Mouse (Mus musculus): Measurements from ENCODE around the gene Rapgef4. TPM values are rescaled to one million over a fixed set of nuclear protein-coding genes. Genes with fewer than 3 reads are reported as not detected.
A peak's percentile ranks its signal among the peaks of the same experiment; 100 is the strongest.

The Rapgef4 gene
- polyA plus RNA-seq, 1 experiment from 2014 or later, result 3.6 TPM

DNA sequence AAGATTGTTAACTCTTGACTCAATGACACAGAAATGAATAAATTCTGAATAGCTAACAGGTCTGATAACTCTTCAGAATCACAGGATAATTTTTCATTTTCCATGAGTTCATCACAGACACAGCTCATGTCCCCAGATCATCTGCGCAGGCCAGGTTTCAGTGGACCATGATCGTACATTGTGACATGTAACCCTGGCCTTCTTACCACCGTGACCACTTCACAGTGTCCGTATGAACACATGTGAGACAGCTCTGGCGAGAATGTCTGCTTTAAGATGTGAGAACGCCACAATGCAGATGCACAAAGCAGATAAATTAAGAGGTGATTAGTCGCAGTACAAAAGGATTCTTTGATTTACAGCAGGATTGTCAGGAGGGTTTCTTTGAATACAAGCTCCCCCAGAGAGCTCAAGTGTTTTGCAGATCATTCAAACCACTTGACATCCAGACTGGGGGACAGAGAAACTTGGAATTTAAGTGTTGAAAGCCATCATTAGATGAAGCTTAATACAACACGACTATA lies 58.5 kb downstream of the Rapgef4 start:
- Histone ChIP-seq H3K9me3 (ENCODE audit: control insufficient read depth, low read length) (no peaks in the 10 kb centered on the region), H3K4me3 (ENCODE audit: low read depth, low read length) (no peak overlapping the region), H3K4me2 (ENCODE audit: low read length) (no peak overlapping the region), H3K27ac (ENCODE audit: low read depth) (no peak overlapping the region), H3K27me3 (replicated peaks; ENCODE audit: control insufficient read depth, insufficient read depth, low read length) (no peaks in the 10 kb centered on the region), H3K4me1 (replicated peaks; ENCODE audit: control insufficient read depth, insufficient read depth, low read length) (peaks cover 11% of the 10 kb centered on the region), H3K9ac (ENCODE audit: low read length) (no peak overlapping the region), H3K36me3 (ENCODE audit: control insufficient read depth, insufficient read depth, low read length) (no peaks in the 10 kb centered on the region)
- ATAC-seq (replicated peaks; ENCODE audit: low FRiP score, low TSS enrichment, low read depth), result no peak
- 72% methylated on average over 8 of the region's 8 CpGs for WGBS
- DNase-seq (ENCODE audit: low spot score), result no peak

DNA sequence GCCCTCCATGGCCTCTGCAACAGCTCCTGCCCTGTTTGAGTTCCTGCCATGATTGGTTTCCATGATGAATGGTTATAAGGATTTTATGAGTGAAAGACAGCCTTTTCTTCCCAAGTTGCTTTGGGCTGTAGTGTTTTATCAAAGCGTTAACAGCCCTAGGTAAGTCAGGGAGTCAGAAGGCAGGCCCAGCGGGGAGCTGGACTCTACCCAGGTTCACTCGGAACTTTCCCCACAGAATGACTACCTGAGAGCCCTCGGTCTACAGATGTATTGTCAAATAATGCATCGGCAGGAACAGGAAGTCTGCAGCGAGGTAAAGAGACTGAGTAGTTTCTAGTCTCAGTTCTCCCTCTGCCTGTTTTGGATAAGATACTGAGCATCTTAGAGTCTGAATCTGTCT lies 60.0 kb downstream of the Rapgef4 start:
- H3K4me2 ChIP-seq (ENCODE audit: low read length), result no peak overlapping the region
- ATAC-seq (replicated peaks; ENCODE audit: low FRiP score, low TSS enrichment, low read depth), result no peak
- no peaks in the 10 kb centered on the region for H3K9me3 ChIP-seq (ENCODE audit: control insufficient read depth, low read length)
- WGBS, result 87% methylated on average over 6 of the region's 6 CpGs
- no peak for DNase-seq (ENCODE audit: low spot score)
- no peaks in the 10 kb centered on the region for H3K27me3 ChIP-seq (replicated peaks; ENCODE audit: control insufficient read depth, insufficient read depth, low read length)
- H3K4me3 ChIP-seq (ENCODE audit: low read depth, low read length), result no peak overlapping the region
- no peaks in the 10 kb centered on the region for H3K36me3 ChIP-seq (ENCODE audit: control insufficient read depth, insufficient read depth, low read length)
- H3K9ac ChIP-seq (ENCODE audit: low read length), result no peak overlapping the region
- H3K27ac ChIP-seq (ENCODE audit: low read depth), result no peak overlapping the region
- H3K4me1 ChIP-seq (replicated peaks; ENCODE audit: control insufficient read depth, insufficient read depth, low read length), result peaks cover 13% of the 10 kb centered on the region

DNA sequence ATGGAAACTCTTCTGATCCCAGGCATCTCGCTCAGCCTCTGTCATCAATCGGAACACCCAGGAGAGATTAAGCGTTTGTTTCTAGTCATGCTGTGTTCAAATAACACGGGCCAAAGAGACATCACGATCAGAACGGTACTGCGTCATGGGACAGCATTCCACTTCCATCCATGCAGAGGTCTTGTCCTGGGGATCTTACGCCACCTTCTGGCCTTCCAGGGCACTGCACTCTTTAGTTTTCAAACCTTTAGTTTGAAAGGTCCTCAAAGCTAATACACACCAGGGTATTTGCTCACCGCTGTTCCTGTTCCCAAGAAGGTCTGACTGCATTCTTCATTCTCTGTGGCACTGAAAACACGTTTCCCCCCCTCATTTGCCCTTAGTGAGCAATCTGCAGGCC lies 61.1 kb downstream of the Rapgef4 start:
- Histone ChIP-seq H3K36me3 (ENCODE audit: control insufficient read depth, insufficient read depth, low read length) (no peaks in the 10 kb centered on the region), H3K4me3 (ENCODE audit: low read depth, low read length) (no peak overlapping the region), H3K9ac (ENCODE audit: low read length) (no peak overlapping the region), H3K4me1 (replicated peaks; ENCODE audit: control insufficient read depth, insufficient read depth, low read length) (peaks cover 13% of the 10 kb centered on the region), H3K27me3 (replicated peaks; ENCODE audit: control insufficient read depth, insufficient read depth, low read length) (no peaks in the 10 kb centered on the region), H3K27ac (ENCODE audit: low read depth) (no peak overlapping the region), H3K9me3 (ENCODE audit: control insufficient read depth, low read length) (no peaks in the 10 kb centered on the region), H3K4me2 (ENCODE audit: low read length) (no peak overlapping the region)
- ATAC-seq (replicated peaks; ENCODE audit: low FRiP score, low TSS enrichment, low read depth) (no peak), DNase-seq (ENCODE audit: low spot score) (no peak)
- 90% methylated on average over 10 of the region's 10 CpGs for WGBS

DNA sequence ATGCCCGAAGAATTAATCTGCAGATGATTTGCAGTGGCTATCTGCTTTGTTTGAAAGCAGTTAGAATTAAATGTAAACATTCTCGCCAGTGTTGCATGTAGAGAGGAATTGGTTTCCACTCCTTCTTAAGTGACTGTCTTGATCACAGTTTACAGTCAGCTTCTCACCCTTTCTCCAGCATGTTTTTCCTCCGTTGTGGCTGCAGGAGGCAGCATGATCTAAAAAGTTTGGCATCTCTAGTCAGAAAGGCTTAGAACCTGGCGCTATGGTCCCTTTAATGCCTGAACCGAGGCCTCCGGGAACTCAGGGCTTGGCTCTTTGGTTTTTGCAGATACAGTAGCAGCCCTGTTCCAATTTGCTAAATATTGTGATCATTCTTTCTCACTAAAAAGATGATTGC lies 63.2 kb downstream of the Rapgef4 start:
- Histone ChIP-seq H3K27me3 (replicated peaks; ENCODE audit: control insufficient read depth, insufficient read depth, low read length) (no peaks in the 10 kb centered on the region), H3K4me2 (ENCODE audit: low read length) (no peak overlapping the region), H3K27ac (ENCODE audit: low read depth) (no peak overlapping the region), H3K4me3 (ENCODE audit: low read depth, low read length) (no peak overlapping the region), H3K4me1 (replicated peaks; ENCODE audit: control insufficient read depth, insufficient read depth, low read length) (peaks cover 6% of the 10 kb centered on the region), H3K9ac (ENCODE audit: low read length) (no peak overlapping the region), H3K9me3 (ENCODE audit: control insufficient read depth, low read length) (no peaks in the 10 kb centered on the region), H3K36me3 (ENCODE audit: control insufficient read depth, insufficient read depth, low read length) (no peaks in the 10 kb centered on the region)
- 23% methylated on average over 6 of the region's 6 CpGs for whole genome bisulfite sequencing
- DNase-seq (ENCODE audit: low spot score) (peak; percentile 50), ATAC-seq (replicated peaks; ENCODE audit: low FRiP score, low TSS enrichment, low read depth) (no peak)

DNA sequence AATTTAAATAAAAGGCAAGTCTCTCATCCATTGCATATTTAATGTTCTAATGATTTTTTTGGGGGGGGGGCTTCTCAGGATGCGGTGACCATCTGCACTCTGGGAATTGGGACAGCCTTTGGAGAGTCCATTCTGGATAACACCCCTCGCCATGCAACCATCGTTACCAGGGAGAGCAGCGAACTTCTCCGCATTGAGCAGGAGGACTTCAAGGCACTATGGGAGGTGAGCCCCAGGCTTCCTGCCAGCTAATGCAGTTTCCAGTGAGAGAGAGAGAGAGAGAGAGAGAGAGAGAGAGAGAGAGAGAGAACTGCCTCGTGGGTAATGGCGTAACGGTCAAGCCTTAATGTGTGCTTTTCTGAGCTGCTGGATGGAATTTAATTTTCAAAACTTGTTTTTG lies 64.0 kb downstream of the Rapgef4 start:
- no peak for ATAC-seq (replicated peaks; ENCODE audit: low FRiP score, low TSS enrichment, low read depth)
- 93% methylated on average over 8 of the region's 8 CpGs for WGBS

DNA sequence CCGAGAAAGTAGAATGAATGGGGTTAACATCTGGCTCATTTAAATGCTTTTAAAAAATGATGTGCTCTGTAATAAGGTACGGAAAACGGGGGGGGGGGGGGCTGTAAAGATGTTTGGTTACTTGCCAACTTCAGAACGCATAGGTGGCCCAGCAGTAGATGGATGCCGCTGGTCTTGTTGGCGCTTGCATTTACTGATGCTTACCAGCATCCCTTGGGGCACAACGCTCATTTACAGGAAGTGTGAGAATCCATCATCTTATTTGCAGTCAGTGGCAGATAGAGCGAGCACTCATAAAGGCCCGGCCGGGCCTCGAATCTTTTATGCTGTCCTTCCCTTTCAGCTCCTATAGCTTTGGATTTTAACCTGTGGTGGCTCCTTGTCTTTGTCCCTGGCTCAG lies 64.6 kb downstream of the Rapgef4 start:
- no peak overlapping the region for H3K4me2 ChIP-seq (ENCODE audit: low read length)
- no peak overlapping the region for H3K9ac ChIP-seq (ENCODE audit: low read length)
- no peaks in the 10 kb centered on the region for H3K9me3 ChIP-seq (ENCODE audit: control insufficient read depth, low read length)
- no peaks in the 10 kb centered on the region for H3K36me3 ChIP-seq (ENCODE audit: control insufficient read depth, insufficient read depth, low read length)
- H3K4me1 ChIP-seq (replicated peaks; ENCODE audit: control insufficient read depth, insufficient read depth, low read length), result peaks cover 6% of the 10 kb centered on the region
- no peaks in the 10 kb centered on the region for H3K27me3 ChIP-seq (replicated peaks; ENCODE audit: control insufficient read depth, insufficient read depth, low read length)
- ATAC-seq (replicated peaks; ENCODE audit: low FRiP score, low TSS enrichment, low read depth) (no peak), DNase-seq (ENCODE audit: low spot score) (peak; percentile 47)
- H3K27ac ChIP-seq (ENCODE audit: low read depth), result no peak overlapping the region
- 57% methylated on average over 11 of the region's 11 CpGs for WGBS
- H3K4me3 ChIP-seq (ENCODE audit: low read depth, low read length), result no peak overlapping the region

More for the DNA sequence above, 64.0 kb downstream of the Rapgef4 start:
- no peaks in the 10 kb centered on the region for H3K36me3 ChIP-seq (ENCODE audit: control insufficient read depth, insufficient read depth, low read length)
- H3K27me3 ChIP-seq (replicated peaks; ENCODE audit: control insufficient read depth, insufficient read depth, low read length), result no peaks in the 10 kb centered on the region
- DNase-seq (ENCODE audit: low spot score), result peak; percentile 15
- no peak overlapping the region for H3K27ac ChIP-seq (ENCODE audit: low read depth)
- peaks cover 6% of the 10 kb centered on the region for H3K4me1 ChIP-seq (replicated peaks; ENCODE audit: control insufficient read depth, insufficient read depth, low read length)
- no peak overlapping the region for H3K4me2 ChIP-seq (ENCODE audit: low read length)
- H3K4me3 ChIP-seq (ENCODE audit: low read depth, low read length), result no peak overlapping the region
- H3K9me3 ChIP-seq (ENCODE audit: control insufficient read depth, low read length), result no peaks in the 10 kb centered on the region
- no peak overlapping the region for H3K9ac ChIP-seq (ENCODE audit: low read length)

DNA sequence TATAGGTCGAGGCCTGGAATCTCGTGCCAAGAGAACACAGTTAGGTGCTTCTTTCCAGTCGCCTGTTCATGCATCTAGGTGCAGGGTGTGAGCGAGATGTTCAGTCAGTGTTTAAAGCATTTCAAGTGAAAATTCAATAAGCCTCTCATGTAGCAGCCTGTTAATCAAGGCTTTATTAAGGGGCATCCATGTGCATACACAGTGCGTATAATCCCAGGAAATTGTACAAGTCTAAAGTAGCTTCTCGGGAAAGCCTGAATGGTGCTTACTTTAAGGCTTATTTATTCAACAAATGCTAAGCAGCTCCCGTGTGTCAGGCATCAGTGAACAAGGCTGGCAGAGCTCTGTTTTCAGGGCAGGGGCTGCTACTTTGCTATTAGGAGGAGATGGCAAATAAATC lies 69.4 kb downstream of the Rapgef4 start:
- Histone ChIP-seq H3K9me3 (ENCODE audit: control insufficient read depth, low read length) (no peaks in the 10 kb centered on the region), H3K36me3 (ENCODE audit: control insufficient read depth, insufficient read depth, low read length) (no peaks in the 10 kb centered on the region), H3K4me2 (ENCODE audit: low read length) (no peak overlapping the region), H3K9ac (ENCODE audit: low read length) (no peak overlapping the region), H3K27me3 (replicated peaks; ENCODE audit: control insufficient read depth, insufficient read depth, low read length) (no peaks in the 10 kb centered on the region), H3K4me1 (replicated peaks; ENCODE audit: control insufficient read depth, insufficient read depth, low read length) (peaks cover 5% of the 10 kb centered on the region), H3K4me3 (ENCODE audit: low read depth, low read length) (no peak overlapping the region), H3K27ac (ENCODE audit: low read depth) (no peak overlapping the region)
- DNase-seq (ENCODE audit: low spot score), result no peak
- no peak for ATAC-seq (replicated peaks; ENCODE audit: low FRiP score, low TSS enrichment, low read depth)
- 61% methylated on average over 7 of the region's 7 CpGs for WGBS

DNA sequence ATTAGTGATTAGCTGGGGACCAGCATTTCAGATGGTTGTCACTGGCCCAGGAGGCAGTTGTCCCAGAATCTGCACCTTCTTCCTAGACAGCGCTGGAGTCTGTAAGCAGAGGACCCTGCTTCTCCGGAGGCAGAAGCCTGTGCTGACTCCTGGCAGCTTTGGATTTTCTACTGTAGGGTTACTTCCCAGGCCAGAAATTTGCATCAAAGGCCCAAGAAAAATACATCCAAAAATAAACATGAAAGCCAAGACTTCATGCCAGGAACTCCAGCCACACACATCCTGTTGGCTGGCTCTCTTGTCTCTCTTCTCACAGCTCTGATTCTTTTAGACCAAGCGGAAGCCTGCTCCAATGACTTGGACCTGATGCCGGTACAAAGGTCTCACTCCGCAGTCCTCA lies 73.2 kb downstream of the Rapgef4 start:
- no peak for ATAC-seq (replicated peaks; ENCODE audit: low FRiP score, low TSS enrichment, low read depth)
- H3K27me3 ChIP-seq (replicated peaks; ENCODE audit: control insufficient read depth, insufficient read depth, low read length), result no peaks in the 10 kb centered on the region
- peak overlapping the region; percentile 33 for H3K4me2 ChIP-seq (ENCODE audit: low read length)
- whole genome bisulfite sequencing, result 68% methylated on average over 5 of the region's 5 CpGs
- H3K4me3 ChIP-seq (ENCODE audit: low read depth, low read length), result no peak overlapping the region
- H3K36me3 ChIP-seq (ENCODE audit: control insufficient read depth, insufficient read depth, low read length), result no peaks in the 10 kb centered on the region
- no peak overlapping the region for H3K27ac ChIP-seq (ENCODE audit: low read depth)
- no peaks in the 10 kb centered on the region for H3K9me3 ChIP-seq (ENCODE audit: control insufficient read depth, low read length)
- DNase-seq (ENCODE audit: low spot score), result no peak
- peaks cover 5% of the 10 kb centered on the region; the same call in 1 of the 2 replicates for H3K4me1 ChIP-seq (replicated peaks; ENCODE audit: control insufficient read depth, insufficient read depth, low read length)
- no peak overlapping the region for H3K9ac ChIP-seq (ENCODE audit: low read length)

DNA sequence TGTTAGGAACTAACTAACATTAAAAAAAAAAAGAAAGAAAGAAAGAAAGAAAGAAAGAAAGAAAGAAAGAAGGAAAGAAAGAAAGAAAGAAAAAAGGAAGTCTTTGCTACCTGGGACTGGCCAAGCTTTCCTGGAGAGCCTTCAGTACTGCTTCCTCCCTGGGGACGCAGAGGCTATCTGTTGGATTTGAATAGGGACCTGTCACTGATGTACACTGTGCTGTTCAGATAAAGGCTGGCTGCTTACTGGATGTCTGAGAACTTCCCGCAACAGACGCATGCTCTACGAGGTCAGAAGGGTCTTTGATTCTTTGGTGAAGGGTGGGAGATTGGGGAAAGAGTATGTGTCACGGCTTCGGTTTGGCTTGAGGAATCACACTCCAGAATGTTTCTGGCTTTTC lies 73.7 kb downstream of the Rapgef4 start:
- H3K4me2 ChIP-seq (ENCODE audit: low read length), result no peak overlapping the region
- no peaks in the 10 kb centered on the region for H3K27me3 ChIP-seq (replicated peaks; ENCODE audit: control insufficient read depth, insufficient read depth, low read length)
- DNase-seq (ENCODE audit: low spot score) (no peak), ATAC-seq (replicated peaks; ENCODE audit: low FRiP score, low TSS enrichment, low read depth) (no peak)
- H3K9me3 ChIP-seq (ENCODE audit: control insufficient read depth, low read length), result no peaks in the 10 kb centered on the region
- no peak overlapping the region for H3K4me3 ChIP-seq (ENCODE audit: low read depth, low read length)
- no peak overlapping the region for H3K27ac ChIP-seq (ENCODE audit: low read depth)
- H3K4me1 ChIP-seq (replicated peaks; ENCODE audit: control insufficient read depth, insufficient read depth, low read length), result peaks cover 5% of the 10 kb centered on the region; the same call in 1 of the 2 replicates
- no peaks in the 10 kb centered on the region for H3K36me3 ChIP-seq (ENCODE audit: control insufficient read depth, insufficient read depth, low read length)
- WGBS, result 67% methylated on average over 6 of the region's 6 CpGs
- no peak overlapping the region for H3K9ac ChIP-seq (ENCODE audit: low read length)
